Mouse (Mus musculus) neural tube, embryonic 10.5 days (tissue): ENCODE results near the gene 0610030E20Rik.

Experiments used
- DNase-seq: peaks from one replicate; pipeline ENCODE4 v3.0.0-alpha.2; 2017; ENCODE audit warnings: low spot score; ENCODE audit errors: extremely low spot score

The 0610030E20Rik gene

GRCm38 (mm10) chr6:72369557-72369956 is 22.4 kb downstream of the 0610030E20Rik start:
- no peak for DNase-seq

GRCm38 (mm10) chr6:72370091-72370490 is 23.0 kb downstream of the 0610030E20Rik start:
- no peak for DNase-seq

- DNase-seq = no peak
These were observed 24.0 kb downstream of the 0610030E20Rik start for GRCm38 (mm10) chr6:72371147-72371546.

GRCm38 (mm10) chr6:72371571-72371970 is 24.5 kb downstream of the 0610030E20Rik start:
- DNase-seq = no peak

- DNase-seq = no peak
These were observed 26.1 kb downstream of the 0610030E20Rik start for GRCm38 (mm10) chr6:72373184-72373583.

GRCm38 (mm10) chr6:72374206-72374605 is 27.1 kb downstream of the 0610030E20Rik start:
- no peak for DNase-seq

GRCm38 (mm10) chr6:72374820-72375563 is 27.9 kb downstream of the 0610030E20Rik start:
- no peak for DNase-seq

- DNase-seq = no peak
These were observed 31.6 kb downstream of the 0610030E20Rik start for GRCm38 (mm10) chr6:72378510-72379234.

GRCm38 (mm10) chr6:72379377-72380130 is 32.4 kb downstream of the 0610030E20Rik start:
- no peak for DNase-seq

- peak; percentile 61 for DNase-seq
These were observed 33.1 kb downstream of the 0610030E20Rik start, which contains the start of gene Vamp5 for GRCm38 (mm10) chr6:72380131-72380770. Vamp5 (minus strand) TSS chr6:72380468.

- no peak for DNase-seq
These were observed 35.4 kb downstream of the 0610030E20Rik start for GRCm38 (mm10) chr6:72382494-72382893.

GRCm38 (mm10) chr6:72383142-72383820 is 36.2 kb downstream of the 0610030E20Rik start:
- DNase-seq = no peak

GRCm38 (mm10) chr6:72383952-72384351 is 36.8 kb downstream of the 0610030E20Rik start:
- no peak for DNase-seq

- DNase-seq = no peak
These were observed 38.1 kb downstream of the 0610030E20Rik start for GRCm38 (mm10) chr6:72385258-72385657.

GRCm38 (mm10) chr6:72386561-72386960 is 39.4 kb downstream of the 0610030E20Rik start:
- no peak for DNase-seq

GRCm38 (mm10) chr6:72387816-72388215 is 40.7 kb downstream of the 0610030E20Rik start:
- DNase-seq = no peak

- no peak for DNase-seq
These were observed 41.1 kb downstream of the 0610030E20Rik start for GRCm38 (mm10) chr6:72388266-72388665.

- no peak for DNase-seq
These were observed 41.7 kb downstream of the 0610030E20Rik start for GRCm38 (mm10) chr6:72388791-72389329.

- DNase-seq = no peak
These were observed 42.4 kb downstream of the 0610030E20Rik start for GRCm38 (mm10) chr6:72389471-72389940.
